Mouse (Mus musculus): ENCODE measurements around the gene Neu1.
"Not testable (repeated sequence)": the region's sequence is repeated elsewhere in the genome, so short reads cannot be mapped to it uniquely, and the experiment has no call there.

Gene Neu1

GRCm38 (mm10) chr17:34964640-34965049, 33.6 kb downstream of the Neu1 start:
- CTCF ChIA-PET = no interaction called here

- CTCF ChIA-PET = no interaction called here
Observed at GRCm38 (mm10) chr17:34965627-34966026, 34.6 kb downstream of the Neu1 start.

GRCm38 (mm10) chr17:34969822-34970221, 38.8 kb downstream of the Neu1 start, which contains the start of gene Gm20481:
Gene Gm20481 (plus strand): TSS chr17:34969912.
- CTCF ChIA-PET = not testable (repeated sequence)

GRCm38 (mm10) chr17:34970850-34971249, 39.8 kb downstream of the Neu1 start:
- CTCF ChIA-PET = not testable (repeated sequence)

- CTCF ChIA-PET = interaction anchor here (1.2 kb wide), 1 partner anchor 9 kb away, joined by 3 read pairs; no protein-coding TSS in a partner anchor
Observed at GRCm38 (mm10) chr17:34971694-34972068, 40.6 kb downstream of the Neu1 start.

- CTCF ChIA-PET = interaction anchor here (1.2 kb wide), 1 partner anchor 9 kb away, joined by 3 read pairs; no protein-coding TSS in a partner anchor
Observed at GRCm38 (mm10) chr17:34972069-34972749, 41.2 kb downstream of the Neu1 start, which contains the start of the genes Hspa1a and Hspa1l. Gene Hspa1a (minus strand): TSS chr17:34972156. Gene Hspa1l (plus strand): TSS chr17:34972703.

- CTCF ChIA-PET = no interaction called here
Observed at GRCm38 (mm10) chr17:34975581-34976492, 44.8 kb downstream of the Neu1 start.

- CTCF ChIA-PET = no interaction called here
Observed at GRCm38 (mm10) chr17:34977000-34977399, 45.9 kb downstream of the Neu1 start.

GRCm38 (mm10) chr17:34978239-34978638, 47.2 kb downstream of the Neu1 start:
- CTCF ChIA-PET = interaction anchor here (0.6 kb wide), 1 partner anchor 53 kb away, joined by 3 read pairs; no protein-coding TSS in a partner anchor

GRCm38 (mm10) chr17:34979631-34980030, 48.6 kb downstream of the Neu1 start:
- CTCF ChIA-PET = no interaction called here

GRCm38 (mm10) chr17:34980655-34981054, 49.6 kb downstream of the Neu1 start:
- CTCF ChIA-PET = interaction anchor here (0.7 kb wide), 1 partner anchor 45 kb away, joined by 3 read pairs; no protein-coding TSS in a partner anchor

GRCm38 (mm10) chr17:34981690-34982180, 50.7 kb downstream of the Neu1 start, which contains the start of gene Lsm2:
Gene Lsm2 (plus strand): TSS chr17:34981862.
- CTCF ChIA-PET = interaction anchor here (0.6 kb wide), 1 partner anchor 103 kb away, joined by 10 read pairs; no protein-coding TSS in a partner anchor

- CTCF ChIA-PET = interaction anchor here (0.7 kb wide), 1 partner anchor 78 kb away, joined by 3 read pairs; no protein-coding TSS in a partner anchor
Observed at GRCm38 (mm10) chr17:34982328-34982727, 51.3 kb downstream of the Neu1 start.

GRCm38 (mm10) chr17:34984218-34984617, 53.2 kb downstream of the Neu1 start:
- CTCF ChIA-PET = interaction anchor here (1.3 to 1.6 kb wide), 2 partner anchors 15 to 76 kb away, joined by 3 to 5 read pairs; no protein-coding TSS in a partner anchor

Measured in spleen, embryonic (tissue).